Mouse (Mus musculus) spleen, postnatal 36 days (tissue): Measurements from ENCODE around the gene Obp1a.

Experiments used
- DNase-seq, 2 experiments: peaks; one replicate each; pipeline ENCODE4 v3.0.0; 2022; ENCODE audit warnings: low spot score in 2 of 2, mixed read lengths in 1 of 2

The Obp1a gene

DNA sequence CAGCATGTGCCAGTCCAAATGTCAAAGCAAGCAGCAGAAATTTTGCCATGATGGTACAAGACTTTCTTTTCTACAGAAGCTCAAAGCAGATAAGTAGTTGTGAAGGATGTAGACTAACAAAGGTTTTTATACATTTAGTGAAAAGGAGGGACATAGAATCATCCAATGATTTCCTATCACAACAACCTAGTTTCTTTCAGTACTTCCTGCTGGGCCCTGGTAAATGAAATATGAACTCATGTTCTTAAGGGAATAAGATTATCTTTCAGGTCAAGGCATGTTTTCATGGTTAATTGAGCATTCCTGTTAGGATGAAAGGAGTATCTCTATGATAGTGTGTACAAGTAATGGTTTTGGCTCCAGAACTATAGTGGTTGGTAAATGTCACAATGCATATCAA lies at the start of gene Obp1a:
Gene Obp1a (minus strand): TSS at position 101 of the 400 bp plus-strand sequence.
- no peak for DNase-seq

DNA sequence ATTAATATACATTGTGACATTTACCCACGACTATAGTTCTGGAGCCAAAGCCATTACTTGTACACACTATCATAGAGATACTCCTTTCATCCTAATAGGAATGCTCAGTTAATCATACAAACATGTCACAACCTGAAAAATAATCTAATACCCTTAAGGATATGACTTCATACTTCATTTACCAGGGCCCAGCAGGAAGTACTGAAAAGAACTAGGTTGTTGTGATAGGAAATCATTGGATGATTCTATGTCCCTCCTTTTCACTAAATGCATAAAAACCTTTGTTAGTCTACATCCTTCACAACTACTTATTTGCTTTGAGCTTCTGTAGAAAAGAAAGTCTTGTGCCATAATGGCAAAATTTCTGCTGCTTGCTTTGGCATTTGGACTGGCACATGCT lies 34.0 kb upstream of the Obp1a start, which contains the start of gene Gm5938:
Gene Gm5938 (plus strand): TSS at position 301 of the 400 bp plus-strand sequence.
- DNase-seq = no peak
